Mouse (Mus musculus): ENCODE results near the gene Col23a1.
A peak's percentile ranks its signal among the peaks of the same experiment; 100 is the strongest.

Col23a1 gene

GRCm38 (mm10) chr11:51289564-51290041 lies at the start of gene Col23a1:
Gene Col23a1, plus strand, starts transcription at chr11:51289920.
- peak; percentile 81 for DNase-seq

- no peak for DNase-seq
Observed at GRCm38 (mm10) chr11:51242897-51243296, 46.8 kb upstream of the Col23a1 start.

DNA sequence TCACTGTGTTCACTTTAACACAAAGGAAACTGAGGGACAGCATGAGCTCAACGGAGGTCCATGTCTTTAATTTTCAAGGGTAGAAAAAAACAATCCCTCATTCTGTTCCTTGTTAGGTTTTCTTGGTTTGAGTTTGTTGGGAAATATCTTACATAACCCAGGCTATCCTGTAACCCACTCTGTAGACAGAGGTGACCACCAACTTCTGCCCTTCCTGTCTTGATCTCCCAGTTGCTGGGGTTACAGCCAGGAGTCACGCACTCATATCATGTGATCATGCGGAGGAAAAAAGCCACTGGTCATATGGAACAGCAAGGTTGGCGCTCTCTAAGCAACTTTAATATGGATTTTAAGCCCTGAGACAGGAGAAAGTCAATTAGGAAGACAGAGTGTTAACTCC lies 32.7 kb upstream of the Col23a1 start:
- no peak for DNase-seq

DNA sequence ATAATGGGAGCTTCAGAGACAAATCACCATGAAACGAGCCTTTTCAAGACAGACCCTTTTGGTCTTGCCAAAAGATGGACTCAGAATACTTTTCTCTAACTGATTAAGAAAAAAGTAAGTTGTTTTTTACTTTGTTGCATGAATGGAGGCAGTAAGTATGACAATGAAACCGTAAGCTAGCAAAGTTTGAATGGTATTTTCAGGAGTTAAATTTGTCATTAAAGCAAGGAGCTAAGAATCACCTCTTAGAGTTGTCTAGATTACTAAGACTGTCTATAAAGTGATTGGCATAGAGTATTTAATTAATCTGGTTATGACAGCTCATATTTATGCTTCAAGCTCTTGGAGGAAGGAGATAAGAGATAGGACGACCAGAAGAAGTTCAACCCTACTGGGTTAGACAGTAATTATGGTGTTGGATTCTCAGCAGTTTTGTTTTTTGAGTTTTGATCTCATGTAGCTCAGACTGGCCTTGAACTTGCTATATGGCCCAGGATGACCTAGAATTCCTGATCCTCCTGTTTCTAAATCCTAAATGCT lies 28.0 kb upstream of the Col23a1 start, which contains the start of gene Clk4:
TSS of gene Clk4 (plus strand) at position 51 of the 540 bp plus-strand sequence.
- no peak for DNase-seq

DNA sequence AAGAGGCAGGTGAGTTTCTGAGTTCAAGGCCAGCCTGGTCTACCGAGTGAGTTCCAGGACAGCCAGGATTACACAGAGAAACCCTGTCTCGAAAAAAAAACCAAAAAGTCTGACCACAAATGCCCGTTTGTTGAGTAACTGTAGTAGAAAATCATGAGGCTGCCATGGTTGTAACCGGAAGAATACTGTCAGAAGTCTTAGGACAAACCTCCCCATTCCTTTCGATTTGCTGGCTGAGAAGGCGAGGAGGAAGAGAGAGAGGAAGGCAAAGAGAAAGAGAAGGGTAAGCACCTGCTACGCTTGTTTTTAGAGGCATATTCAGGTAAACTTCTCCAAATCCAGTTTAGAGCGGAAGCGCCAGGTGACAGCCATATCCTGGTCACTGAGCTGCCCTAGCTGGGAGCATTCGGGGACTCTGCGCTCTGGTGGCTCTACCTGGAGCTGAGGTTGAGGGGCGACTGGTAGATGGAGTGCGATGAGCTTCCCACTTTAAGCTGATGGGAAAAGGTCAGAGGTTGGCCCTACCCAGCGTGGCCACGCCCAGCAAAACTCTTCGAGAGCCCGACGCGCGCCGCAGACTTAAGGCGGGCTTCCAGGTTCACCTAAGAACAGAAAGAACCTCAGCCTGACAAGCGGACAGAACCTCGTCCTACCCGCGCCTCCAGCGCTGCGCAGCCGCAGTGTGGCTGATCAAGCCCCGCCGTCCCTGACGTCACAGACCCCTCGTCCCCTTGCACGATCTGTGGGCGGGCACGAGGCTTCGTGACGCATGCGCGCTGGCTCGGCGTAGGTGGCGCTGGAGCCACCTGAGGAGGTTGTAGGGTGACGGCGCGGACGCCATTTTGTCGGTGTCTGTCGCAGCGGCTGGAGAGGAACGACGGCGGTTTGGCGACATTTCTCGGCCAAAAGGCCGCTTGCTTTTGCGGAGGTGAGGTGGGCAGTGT lies 27.1 kb upstream of the Col23a1 start, which contains the start of gene BC049762:
TSS of gene BC049762 (minus strand) at position 705 of the 944 bp plus-strand sequence.
- DNase-seq, result peak; percentile 99

GRCm38 (mm10) chr11:51263286-51263831 lies 26.4 kb upstream of the Col23a1 start:
- peak; percentile 86 for DNase-seq

DNA sequence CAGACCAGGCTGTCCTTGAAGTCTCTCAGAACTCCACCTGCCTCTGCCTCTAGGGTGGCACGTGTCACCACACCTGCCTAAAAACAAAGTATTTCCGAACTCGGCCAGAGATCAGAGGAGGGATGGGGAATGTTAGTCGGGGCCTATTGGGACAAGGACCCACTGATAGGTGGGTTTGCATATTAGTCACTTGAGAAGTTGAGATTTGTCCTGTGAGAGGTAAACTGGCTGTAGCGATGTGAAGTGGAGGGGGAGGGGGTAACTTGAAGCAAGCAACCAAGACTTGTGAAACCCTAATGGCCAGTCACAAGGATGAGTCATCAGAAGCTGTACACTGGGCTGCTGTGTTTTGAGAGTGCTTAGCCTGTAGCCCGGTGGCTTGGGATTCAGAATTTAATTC lies 25.4 kb upstream of the Col23a1 start:
- peak; percentile 38 for DNase-seq

DNA sequence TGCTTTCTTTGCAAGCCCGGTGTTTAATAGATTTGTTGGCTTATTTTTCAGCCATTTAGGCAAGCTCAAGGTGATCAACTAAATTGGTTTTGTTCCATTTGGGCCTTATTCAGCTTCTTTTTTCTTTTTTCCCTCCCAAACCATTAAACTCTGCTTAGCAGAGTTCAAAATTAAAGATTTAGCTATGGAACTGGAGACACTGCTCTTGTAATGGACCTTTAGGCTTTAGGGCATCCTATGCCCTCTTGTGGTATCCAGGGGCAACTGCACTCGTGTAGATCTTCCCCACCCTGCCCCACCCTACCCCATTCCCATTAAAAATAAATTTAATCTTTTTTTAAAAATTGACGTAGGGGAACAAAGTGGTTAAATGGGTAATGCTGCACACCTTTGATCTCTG lies 24.4 kb upstream of the Col23a1 start:
- peak; percentile 16 for DNase-seq

DNA sequence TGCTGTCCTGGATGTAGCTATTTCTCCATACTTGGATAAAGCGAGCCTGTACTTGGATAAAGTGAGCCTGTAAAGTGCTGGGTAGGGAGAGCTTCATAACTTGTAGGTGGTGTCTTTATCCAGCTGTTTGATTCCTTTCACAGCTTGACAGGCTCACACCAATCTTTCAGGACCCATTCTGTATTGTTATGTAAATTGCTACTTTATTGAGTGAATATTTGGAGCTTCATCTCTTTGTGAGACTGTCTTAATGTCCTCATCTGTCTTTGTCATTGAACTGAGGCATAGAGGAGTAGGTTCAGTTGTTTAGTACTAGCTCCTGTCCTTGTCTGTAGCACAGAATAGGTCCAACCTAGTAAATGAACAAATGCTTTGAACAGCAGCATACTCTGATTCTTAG lies 15.3 kb upstream of the Col23a1 start:
- no peak for DNase-seq

DNA sequence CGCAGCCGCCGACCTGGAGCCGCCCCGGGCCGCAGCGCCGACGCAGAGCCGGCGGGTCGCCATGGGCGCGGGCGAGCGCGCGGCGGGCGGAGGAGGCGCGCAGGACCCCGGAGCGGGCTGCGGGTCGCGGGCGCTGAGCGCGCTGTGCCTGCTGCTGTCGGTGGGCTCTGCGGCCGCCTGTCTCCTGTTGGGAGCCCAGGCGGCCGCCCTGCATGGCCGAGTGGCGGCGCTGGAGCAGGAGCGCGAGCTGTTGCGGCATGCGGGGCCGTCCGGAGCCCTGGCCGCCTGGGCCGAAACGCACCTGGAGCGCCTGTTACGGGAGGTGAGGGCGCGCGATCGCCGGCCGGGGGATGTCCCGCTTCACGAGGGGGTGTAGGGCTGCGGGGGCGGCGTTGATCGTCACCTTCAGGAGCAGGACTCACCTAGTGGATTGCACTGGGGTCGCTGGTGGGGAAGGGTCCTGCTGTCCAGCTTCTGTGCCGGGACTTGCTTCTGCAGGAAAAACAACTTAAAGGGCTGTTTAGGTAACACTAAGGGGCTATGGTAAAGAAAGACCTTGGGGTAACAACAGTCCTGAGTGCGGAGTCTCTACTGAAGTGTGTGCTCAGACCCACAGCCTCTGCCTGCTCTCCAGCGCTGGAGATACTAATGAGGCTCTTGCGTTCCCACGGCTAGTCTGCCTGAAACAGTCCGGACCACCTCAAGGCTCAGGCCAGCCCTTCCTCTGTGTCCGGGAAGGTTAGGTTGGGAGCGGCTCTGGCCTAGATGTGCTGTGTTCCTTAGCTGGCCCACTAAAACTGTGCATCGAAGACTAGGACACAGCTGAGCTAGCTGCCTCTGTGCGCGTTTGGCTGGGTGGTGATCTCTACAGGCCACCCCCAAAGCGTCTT lies 591 bp downstream of the Col23a1 start:
- DNase-seq, result peak; percentile 57

DNA sequence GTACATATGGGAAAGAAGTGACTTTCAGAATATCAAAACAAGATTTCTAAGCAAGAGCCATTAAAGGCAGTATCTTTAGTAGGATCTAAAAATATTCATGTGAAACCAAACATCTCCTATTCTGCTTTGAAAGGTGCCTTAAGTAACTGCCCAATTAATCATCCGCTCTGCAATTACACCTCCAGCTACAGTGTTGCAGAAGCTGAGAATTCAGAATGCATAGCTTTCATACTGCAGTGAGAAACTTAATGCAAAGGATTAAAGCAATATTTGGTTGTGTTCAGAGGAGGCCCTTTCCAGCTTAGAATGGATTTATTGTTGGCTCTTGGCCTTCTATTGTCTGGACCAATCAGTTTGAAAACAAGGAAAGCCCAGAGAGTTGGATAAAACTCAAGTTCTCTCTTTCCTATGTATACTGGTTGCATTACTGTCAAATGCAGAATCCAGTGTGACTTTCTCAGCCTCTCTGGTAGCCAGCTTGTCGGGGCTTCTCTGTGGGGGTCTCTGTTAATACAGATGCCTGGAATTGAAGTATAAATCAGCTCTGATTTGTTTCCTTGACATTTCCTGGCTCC lies 4.3 kb downstream of the Col23a1 start:
- DNase-seq, result no peak

DNA sequence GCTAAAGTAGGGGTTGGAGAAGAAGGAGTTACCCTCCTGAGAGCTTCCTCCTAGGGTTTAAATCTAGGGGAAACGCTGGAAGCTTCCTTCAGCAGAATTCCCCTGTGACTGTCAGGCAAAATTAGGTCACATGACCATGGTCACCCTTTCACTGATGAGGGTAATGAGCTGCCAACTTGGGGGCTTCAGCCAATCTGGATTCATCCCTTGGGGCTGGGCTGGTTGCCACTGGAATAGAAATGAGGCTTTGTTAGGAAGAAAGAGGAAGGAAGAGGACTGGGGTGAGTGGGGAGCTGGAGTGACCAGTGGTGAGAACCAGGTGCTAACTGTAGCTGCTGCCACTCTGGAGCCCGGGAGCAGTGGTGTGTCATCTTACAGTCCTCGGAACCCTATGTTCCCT lies 6.0 kb downstream of the Col23a1 start:
- no peak for DNase-seq

GRCm38 (mm10) chr11:51298691-51299090 lies 9.0 kb downstream of the Col23a1 start:
- DNase-seq, result no peak

DNA sequence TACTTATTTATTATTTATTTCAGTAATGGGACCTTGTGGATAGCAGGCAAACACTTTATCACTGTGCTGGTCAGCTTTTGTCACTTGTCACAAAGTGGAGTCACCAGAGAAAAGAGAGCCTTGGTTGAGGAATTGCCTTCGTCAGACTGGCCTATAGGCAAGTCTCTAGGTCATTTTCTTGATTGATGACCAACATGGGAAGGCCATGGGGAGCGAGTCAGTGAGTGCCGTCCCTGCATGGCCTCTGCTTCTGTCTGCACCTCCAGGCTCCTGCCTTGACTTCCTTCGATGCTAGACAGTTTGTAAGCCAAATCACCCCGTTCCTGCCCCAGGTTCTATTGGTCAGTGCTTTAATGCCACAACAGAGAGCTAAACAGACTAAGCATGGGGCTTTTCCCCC lies 12.7 kb downstream of the Col23a1 start:
- no peak for DNase-seq

- DNase-seq, result no peak
Observed at GRCm38 (mm10) chr11:51303981-51304553, 14.3 kb downstream of the Col23a1 start.

DNA sequence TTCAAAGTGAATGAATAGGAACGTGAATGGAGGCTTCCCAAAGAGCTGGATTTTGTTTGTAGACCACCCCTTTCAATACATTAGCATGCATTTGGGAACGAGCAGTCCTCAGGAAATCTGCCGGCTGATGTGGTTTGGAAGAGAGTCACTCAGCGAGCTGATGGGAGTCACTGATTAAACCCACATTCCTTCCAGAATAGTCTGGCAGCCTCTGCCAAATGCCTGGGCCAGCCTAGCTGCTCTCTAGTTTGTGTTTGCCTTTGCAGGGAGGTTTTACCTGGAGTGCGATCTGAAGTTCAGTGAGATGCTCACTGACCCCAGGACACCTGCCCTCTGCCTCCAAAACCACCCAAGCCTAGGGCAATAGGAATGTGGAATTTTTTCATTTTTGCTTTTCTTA lies 18.6 kb downstream of the Col23a1 start:
- peak; percentile 66 for DNase-seq

GRCm38 (mm10) chr11:51311846-51312245 lies 22.1 kb downstream of the Col23a1 start:
- DNase-seq, result no peak

DNA sequence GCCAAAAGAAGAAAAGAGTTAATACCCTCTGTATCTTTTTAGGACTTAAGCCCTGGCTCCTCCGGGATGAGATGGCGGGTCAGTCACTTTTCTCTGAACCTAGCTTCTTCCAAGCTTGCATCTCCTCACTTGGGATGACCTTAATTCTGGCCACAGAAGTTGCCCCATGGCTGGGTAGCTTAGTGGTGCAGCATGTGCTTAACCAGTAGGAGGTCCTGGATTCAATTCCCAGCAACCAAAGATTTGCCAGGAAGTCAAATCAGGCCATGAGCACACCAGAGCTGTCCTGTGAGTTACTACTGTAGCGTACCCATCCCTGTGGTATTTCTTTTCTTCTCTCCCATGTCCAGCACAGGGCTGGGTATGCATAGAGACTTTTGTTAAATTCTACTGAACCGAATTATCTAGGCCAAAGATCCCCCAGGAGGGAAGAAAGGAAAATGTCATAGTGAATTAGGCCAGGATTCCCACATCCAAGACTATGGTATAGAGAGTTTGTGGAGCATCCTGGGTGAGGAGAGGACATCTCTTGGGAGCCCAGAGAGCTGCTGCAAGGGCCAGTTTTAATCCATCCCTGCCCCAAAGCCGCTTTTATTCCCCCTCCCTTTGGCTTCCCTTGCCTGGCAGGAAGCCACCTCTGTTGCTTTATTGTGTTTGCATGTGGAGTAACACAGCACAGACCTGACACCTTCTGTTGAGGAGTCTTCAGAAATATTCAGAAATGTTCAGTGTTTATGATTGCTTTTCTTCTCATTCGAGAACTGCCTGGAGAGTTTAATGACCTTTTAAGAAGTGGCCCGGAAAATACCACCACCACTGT lies 26.5 kb downstream of the Col23a1 start:
- DNase-seq, result no peak

GRCm38 (mm10) chr11:51320609-51321008 lies 30.9 kb downstream of the Col23a1 start:
- DNase-seq, result no peak

- DNase-seq, result no peak
Observed at GRCm38 (mm10) chr11:51326908-51327307, 37.2 kb downstream of the Col23a1 start.

DNA sequence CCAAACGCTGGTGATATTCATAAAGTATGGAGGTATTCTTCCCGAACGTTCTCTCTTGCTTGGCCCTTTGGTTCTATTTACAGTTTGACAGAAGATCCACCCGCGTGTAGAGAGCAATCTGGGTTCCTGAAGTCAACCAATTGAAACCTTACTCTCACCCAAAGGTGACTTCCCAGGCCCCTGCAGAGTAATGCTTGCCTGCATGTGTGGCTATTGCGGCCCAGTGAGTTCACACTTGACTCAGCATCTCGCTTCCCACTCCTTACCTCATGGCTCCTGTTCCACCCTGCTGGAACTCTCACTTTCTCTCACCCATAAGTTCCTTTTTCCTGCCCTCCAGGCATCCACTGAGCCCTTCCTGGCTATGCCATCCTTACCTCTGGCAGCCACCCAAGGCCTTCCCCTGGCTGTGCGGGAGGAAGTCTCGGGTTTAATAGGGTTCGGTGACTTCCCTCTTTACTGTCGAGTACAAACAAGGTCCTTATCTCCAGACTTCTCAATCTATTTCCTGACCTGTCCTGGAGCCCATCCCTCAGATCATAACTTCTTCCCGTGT lies 38.7 kb downstream of the Col23a1 start:
- no peak for DNase-seq
